Mouse (Mus musculus) fibroblast of lung, adult 2 months (primary cell): Measurements from ENCODE around the gene Fkbp2.
A peak's percentile ranks its signal among the peaks of the same experiment; 100 is the strongest.
"Not testable (repeated sequence)": the region's sequence is repeated elsewhere in the genome, so short reads cannot be mapped to it uniquely, and the experiment has no call there.

ENCODE experiments used
- DNase-seq: peaks from one replicate; pipeline ENCODE4 v3.0.0-alpha.2; 2011; ENCODE audit warnings: low read depth

The Fkbp2 gene

GRCm38 (mm10) chr19:6991166-6991565 lies 10.9 kb upstream of the Fkbp2 start:
- DNase-seq = not testable (repeated sequence)

DNA sequence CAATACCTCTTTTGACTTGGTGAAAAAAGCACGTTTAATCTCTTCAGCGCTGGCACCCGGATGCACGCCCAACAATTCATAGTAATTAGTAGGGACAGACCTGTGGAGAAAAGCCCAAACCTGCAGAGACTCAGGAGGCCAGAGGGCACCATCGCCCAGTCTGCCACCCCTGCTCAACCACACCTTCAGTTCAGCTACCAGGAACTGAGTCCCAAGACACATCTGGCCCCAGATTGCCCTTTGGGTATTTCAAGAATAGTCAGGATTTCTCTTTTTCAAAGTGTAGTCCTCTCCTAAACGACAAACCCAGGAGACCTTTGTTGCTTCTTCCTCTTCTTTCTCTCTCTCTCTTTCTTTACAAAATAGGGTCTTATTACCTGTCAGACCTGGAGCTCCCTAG lies 10.4 kb upstream of the Fkbp2 start:
- DNase-seq = no peak

DNA sequence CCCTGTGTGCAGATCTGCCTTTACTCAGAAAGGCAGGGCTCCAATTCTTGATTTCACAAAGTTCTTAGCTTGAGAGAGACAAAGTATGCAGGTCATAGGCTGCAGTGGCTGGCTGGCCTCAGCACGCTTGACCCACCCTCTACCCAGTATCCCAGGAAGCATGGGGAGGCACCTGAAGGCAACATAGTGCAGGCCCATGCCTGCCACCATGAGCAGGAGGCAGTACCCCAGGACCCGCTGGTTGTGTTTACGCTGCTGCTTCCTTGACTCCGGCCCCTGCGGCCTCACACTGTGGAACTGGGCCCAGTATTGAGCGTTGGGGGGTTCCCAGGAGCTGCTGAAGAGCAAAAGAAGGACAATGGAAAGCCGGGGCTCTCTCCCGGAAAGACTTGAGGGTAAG lies 8.9 kb upstream of the Fkbp2 start:
- DNase-seq = no peak

GRCm38 (mm10) chr19:6987904-6988285 lies 7.6 kb upstream of the Fkbp2 start:
- DNase-seq = no peak

GRCm38 (mm10) chr19:6987061-6987903 lies 7.0 kb upstream of the Fkbp2 start, which contains the start of gene Vegfb:
TSS of gene Vegfb (minus strand) at chr19:6987651.
- DNase-seq = no peak

DNA sequence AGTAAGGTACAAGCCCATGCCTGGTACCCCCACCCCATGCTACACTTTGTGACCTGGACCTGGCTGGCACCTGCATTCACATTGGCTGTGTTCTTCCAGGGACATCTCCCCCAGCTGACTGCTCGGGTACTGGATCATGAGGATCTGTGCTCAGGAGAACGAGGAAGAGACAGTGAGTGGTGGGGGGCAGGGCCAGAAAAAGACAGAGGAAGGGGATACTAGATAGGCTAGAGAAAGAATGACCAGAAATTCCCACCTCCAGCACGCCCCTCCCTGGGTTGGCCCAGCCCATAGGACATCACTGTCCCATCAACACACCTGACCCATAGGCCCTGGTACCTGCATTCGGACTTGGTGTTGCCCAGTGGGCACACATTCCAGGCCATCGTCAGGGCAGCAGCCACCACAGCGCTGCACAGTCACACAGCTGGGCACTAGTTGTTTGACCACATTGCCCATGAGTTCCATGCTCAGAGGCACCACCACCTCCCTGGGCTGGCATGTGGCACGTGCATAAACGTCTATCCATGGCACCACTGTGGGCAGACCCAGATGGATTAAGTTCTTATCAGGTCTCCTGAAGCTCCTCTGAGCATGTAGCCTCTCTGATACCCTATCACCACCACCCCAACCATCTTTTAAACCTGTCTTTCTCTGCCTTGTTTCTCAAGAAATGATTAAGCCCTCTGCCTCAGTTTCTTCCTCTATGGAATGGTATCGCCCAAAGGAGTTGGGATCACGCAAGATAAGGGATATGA lies 5.8 kb upstream of the Fkbp2 start:
- DNase-seq = no peak

- DNase-seq = no peak
Measured at GRCm38 (mm10) chr19:6985300-6985699, 5.0 kb upstream of the Fkbp2 start.

DNA sequence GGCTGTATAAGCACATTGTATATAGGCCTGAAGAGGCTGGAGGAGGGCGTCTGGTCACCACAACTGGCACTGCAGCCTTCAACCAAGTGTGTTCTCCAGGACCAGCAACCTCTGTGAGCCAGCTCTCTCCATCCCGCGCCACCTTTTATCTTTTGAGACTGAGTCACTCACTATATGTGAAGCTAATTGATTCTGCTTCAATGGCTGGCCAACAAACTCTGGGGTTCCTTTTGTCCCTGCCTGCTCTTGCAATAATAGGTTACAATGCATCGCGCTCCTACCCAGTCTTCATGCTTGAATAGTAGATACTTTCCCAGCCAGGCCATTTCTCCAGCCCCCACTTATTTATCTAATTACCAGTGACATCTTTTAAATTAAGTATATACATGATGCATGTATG lies 3.3 kb upstream of the Fkbp2 start:
- DNase-seq = no peak

DNA sequence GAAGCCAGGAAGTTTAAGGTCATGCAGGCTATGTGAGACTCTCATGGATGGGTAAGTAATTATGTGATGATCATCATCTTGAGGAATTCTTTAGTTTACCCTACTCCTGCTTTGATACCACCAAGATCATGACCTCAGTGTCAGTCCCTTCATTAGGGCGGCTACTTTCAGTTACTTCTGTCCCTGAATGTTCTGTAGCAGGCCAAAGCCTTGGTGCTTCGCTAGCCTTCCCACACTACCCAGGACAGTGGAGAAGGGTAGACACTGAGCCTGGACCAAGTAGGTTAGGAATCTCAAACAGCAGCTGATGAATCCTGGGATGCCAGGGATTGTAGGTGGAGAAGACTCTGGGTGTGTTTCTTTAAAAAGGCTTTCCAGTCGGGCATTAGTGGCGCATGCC lies 1.2 kb upstream of the Fkbp2 start:
- no peak for DNase-seq

DNA sequence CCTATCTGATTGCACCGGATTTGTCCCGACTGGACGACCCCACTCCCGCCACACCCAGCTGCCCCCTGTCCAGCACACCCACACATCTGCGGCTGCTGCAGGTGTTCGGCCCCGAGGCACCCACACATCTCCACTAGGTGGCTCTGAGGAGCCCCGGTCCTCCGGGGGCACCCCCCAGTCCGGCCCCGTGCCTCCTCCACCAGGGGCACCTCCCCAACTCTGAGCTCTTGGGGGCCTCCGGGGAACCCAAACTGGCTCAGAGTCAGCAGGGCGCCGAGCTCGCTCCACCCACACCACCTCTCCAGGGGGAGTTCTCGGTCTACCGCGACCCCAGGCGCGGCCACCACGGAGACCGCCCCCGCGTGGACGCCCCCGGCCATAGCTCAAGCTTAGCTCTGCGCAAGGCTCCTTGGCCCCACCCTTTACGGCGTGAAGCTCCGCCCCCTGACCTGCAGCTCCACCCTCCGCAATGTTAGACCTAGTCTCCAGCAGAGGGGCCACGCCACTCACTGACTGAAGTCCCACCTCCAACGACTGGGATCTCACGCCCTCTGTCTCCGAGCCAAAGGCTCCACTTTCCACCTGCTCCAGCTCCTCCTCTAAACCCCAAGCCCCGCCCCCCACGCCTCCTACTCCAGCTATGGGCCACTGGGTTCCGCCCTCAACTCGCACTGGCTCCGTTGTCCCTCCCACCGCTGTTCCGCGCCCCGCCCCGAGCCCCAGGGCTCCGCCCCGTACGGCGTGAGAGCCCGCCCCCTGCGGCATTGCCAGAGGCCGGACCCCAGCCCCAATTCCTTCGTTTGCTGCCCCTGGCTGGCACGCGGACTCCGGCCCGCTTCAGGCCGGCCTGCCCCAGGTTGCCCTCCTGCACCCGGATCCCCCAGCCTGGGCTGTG lies 568 bp downstream of the Fkbp2 start:
- peak; percentile 98 for DNase-seq

DNA sequence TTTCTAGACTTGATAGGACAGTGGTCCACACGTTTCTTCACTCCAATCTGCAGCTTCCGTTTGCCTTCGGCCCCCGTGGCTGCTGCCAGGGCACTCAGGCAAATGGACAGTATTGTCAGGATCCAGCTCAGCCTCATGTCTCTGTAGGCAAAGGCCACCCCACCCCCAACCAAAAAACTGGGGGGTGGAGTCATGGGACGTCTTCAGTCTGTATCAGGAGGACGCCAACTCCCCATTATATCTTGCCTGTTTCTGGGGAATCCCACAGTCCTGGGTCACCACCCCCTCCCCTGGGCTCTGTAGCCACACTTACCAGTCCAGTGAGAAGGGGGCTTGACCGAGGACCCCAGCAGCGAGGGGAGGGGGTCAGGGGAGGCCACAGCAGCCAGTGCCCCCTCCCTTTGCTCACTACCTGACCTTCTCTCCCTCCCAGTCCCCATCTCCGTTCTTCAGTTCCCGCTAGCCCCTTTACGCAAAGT lies 1.3 kb downstream of the Fkbp2 start:
- no peak for DNase-seq

- DNase-seq = no peak
Measured at GRCm38 (mm10) chr19:6978639-6978974, 1.7 kb downstream of the Fkbp2 start.

DNA sequence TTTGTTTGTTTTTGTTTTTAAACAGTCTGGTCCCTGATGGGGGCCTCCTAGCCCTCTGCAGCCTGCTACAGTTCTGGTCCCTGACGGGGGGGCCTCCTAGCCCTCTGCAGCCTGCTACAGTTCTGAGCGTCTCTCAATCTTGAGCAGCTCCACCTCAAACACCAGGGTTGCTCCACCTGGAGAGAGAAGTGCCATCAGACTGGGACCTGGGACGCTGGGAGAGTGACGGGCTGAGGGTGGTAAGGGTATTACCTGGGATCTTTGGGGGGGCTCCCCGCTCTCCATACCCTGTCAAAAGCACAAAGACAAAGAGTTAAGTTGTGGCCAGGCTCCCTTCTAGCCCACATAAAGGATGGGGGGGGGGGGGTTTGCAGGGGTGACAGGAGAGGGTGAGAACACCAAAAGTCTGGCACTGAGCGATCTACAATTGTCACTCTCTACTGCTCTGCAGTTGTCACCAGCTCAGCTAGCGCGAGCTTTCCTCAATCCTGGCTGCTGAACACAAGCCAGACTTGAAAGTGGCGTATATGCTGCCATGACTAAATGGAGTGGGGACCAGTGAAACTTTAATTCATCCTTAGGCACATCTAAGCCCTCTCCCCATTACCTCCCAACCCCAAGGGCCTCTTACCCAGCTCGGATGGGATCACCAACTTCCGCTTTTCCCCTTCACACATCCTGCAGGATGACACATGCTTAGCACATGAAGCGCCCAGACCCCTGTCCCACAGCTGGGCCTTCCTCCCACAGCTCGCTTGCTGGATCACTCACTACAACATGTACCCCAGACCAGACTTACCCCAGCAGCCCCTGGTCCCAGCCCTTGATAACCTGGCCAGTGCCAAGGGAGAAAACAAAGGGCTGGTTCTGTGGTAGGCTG lies 2.3 kb downstream of the Fkbp2 start:
- DNase-seq = no peak

GRCm38 (mm10) chr19:6975537-6976521 lies 4.5 kb downstream of the Fkbp2 start, which contains the start of gene Plcb3:
TSS of gene Plcb3 (minus strand) at chr19:6976470.
- no peak for DNase-seq

GRCm38 (mm10) chr19:6974211-6975205 lies 5.8 kb downstream of the Fkbp2 start, which contains the start of gene Ppp1r14b:
TSS of gene Ppp1r14b (plus strand) at chr19:6974968.
- peak; percentile 60 for DNase-seq

DNA sequence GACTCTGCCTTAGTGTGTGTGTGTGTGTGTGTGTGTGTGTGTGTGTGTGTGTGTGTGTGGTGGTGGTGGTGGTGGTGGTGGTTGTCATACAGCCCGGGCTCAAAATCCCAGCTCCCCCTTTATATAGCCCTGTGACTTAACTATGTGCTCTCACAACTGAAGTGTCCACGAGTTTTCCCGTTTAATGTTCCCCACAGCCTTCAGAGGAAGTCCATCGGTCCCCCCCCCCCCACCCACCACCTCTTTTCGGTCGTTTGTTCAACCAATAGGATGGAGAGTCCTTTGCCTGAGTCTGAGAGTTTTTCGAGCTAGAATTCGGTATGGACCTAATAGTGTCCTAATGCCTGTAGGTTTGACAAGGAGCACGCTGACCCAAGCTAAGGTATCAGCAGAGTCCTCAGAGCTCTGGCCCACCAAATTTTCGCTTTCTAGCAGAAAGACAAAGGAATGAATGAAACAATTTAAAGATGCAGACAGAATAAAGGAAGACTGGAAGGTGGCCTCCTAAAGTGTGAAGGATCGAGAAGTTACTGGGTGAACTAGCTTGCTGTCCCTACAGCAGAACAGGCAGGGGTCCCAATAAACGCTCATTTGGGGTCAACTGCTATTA lies 6.6 kb downstream of the Fkbp2 start:
- DNase-seq = no peak

DNA sequence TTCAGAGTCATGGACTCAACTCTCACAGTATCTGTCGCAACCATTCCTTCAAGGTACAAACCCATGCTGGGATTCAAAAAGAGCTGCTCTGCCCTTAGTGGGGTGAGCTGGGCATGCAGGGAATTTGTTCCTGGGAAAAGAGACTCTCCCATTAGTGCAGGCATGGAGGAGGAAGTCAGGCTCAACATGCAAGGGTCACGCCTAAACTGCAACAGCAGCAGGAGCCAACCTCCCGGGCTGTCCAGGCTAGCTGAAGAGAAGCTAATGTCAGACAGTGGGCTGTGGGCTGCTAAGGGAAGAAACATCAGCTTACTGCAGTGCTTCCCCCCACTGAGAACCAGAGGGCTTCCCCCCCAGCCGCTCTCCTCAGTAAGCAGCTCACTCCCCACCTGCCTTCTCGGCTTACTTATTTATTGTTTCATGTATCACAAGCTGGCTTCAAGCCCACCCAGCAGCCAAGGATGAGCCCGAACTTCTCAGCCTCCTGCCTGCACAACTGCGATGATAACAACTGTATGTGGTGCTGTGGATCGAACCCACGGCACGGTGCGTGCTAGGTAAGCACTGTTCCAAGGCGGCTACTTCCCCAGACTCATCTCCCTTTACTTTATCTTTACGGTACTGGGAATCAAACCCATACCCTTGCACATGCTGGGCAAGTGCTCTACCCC lies 7.9 kb downstream of the Fkbp2 start:
- DNase-seq = no peak

DNA sequence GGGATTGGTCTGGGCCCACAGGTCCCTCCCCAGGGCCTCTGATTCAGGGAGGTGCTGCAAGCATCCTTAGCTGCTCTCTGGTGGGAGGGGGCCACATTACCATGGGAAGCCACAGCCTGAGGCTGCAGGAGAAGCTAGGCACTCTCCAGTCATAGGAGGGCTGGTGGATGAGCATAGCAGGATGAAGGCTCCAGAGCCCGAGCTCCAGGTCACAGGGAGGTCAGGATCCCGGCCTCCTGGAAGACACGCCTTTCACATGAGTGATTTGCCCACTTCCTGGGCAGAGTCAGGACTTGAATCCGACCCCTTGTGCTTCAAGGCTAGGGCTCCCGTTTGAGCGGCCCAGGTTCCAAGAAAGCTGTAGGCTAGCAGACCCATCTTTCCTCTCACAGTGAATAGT lies 8.7 kb downstream of the Fkbp2 start:
- DNase-seq = no peak
